Mouse (Mus musculus) G1E (cell line): Measurements from ENCODE around the gene Evx2.

Experiments used
- CTCF ChIP-seq: IDR thresholded peaks from 2 replicates; pipeline ENCODE4 v1.5.1; 2012; ENCODE audit warnings: low read depth, low read length, inconsistent platforms, mixed read lengths
- GATA1 ChIP-seq: IDR thresholded peaks from 2 replicates; pipeline ENCODE4 v1.6.1; 2012; ENCODE audit warnings: borderline replicate concordance, low read length, inconsistent platforms, mixed read lengths
- POLR2AphosphoS5 ChIP-seq: IDR thresholded peaks from 2 replicates; pipeline ENCODE4 v1.6.1; 2012; ENCODE audit warnings: low read depth, low read length, inconsistent platforms; ENCODE audit not compliant: insufficient replicate concordance
- TAL1 ChIP-seq: conservative IDR thresholded peaks from 2 replicates; pipeline ENCODE4 v1.6.1; 2012; ENCODE audit warnings: low read depth, low read length, inconsistent platforms, mixed read lengths

GRCm38 (mm10) chr2:74669230-74669578 is 9.8 kb upstream of the Evx2 start:
- TF ChIP-seq CTCF (no peak), GATA1 (no peak), POLR2AphosphoS5 (no peak), TAL1 (no peak)
